Mouse (Mus musculus): ENCODE data around the gene Slc35a3.

GRCm38 (mm10) chr3:116701601-116702000, 11.0 kb downstream of the Slc35a3 start:
- TF ChIP-seq CTCF (IDR thresholded peaks at IDR 0.05; ENCODE audit: control insufficient read depth, insufficient read depth, low read length) (no peak), POLR2A (IDR thresholded peaks at IDR 0.05; ENCODE audit: borderline replicate concordance, control insufficient read depth, low read depth, low read length) (no peak)

All from bone marrow, adult 2 months (tissue).